Mouse (Mus musculus) heart, embryonic 14.5 days (tissue): ENCODE measurements around the gene Akr1c14. TPM values are rescaled to one million over a fixed set of nuclear protein-coding genes. Genes with fewer than 3 reads are reported as not detected.

Experiments used
- ATAC-seq: fragments of 200-750 bp; cut with Nextera tagmentation; 2 replicates; pipeline ENCODE4 v1.8.0; 2017; ENCODE audit warnings: low read depth, moderate TSS enrichment; ENCODE audit not compliant: insufficient number of reproducible peaks, insufficient read depth, low FRiP score
- H3K27ac ChIP-seq, 2 experiments: fragments of 200-500 bp in 1 of 2; fragments of 300-500 bp in 1 of 2; sonication (generic) in 1 of 2; replicated peaks in 1 of 2; 2 replicates each; pipeline ENCODE4 v1.5.1; 2012 to 2014; ENCODE audit warnings: low read depth in 2 of 2, low read length in 2 of 2, control low read depth in 1 of 2, mild to moderate bottlenecking in 1 of 2, mixed read lengths in 1 of 2; ENCODE audit not compliant: control insufficient read depth in 1 of 2, insufficient read depth in 1 of 2
- H3K27me3 ChIP-seq: fragments of 300-500 bp; sonication (generic); 2 replicates; pipeline ENCODE4 v1.6.1; 2014; ENCODE audit warnings: mild to moderate bottlenecking, low read length, control low read depth; ENCODE audit not compliant: control insufficient read depth, insufficient read depth
- H3K36me3 ChIP-seq: fragments of 300-500 bp; sonication (generic); 2 replicates; pipeline ENCODE4 v1.6.1; 2014; ENCODE audit warnings: mild to moderate bottlenecking, control low read depth, low read length, mixed read lengths; ENCODE audit not compliant: control insufficient read depth, insufficient read depth
- H3K4me1 ChIP-seq, 2 experiments: fragments of 200-500 bp in 1 of 2; fragments of 300-500 bp in 1 of 2; sonication (generic) in 1 of 2; 2 replicates each; pipeline ENCODE4 v1.6.1; 2012 to 2014; ENCODE audit warnings: low read length in 2 of 2, control low read depth in 1 of 2, mixed read lengths in 1 of 2; ENCODE audit not compliant: control insufficient read depth in 2 of 2, insufficient read depth in 2 of 2
- H3K4me2 ChIP-seq: fragments of 300-500 bp; sonication (generic); 2 replicates; pipeline ENCODE4 v1.6.1; 2014; ENCODE audit warnings: mild to moderate bottlenecking, low read length
- H3K4me3 ChIP-seq, 2 experiments: fragments of 200-500 bp in 1 of 2; fragments of 300-500 bp in 1 of 2; sonication (generic) in 1 of 2; 2 replicates each; pipeline ENCODE4 v1.5.1; 2012 to 2014; ENCODE audit warnings: low read length in 2 of 2, mild to moderate bottlenecking in 2 of 2, control low read depth in 1 of 2, low read depth in 1 of 2, moderate library complexity in 1 of 2; ENCODE audit not compliant: control insufficient read depth in 1 of 2, insufficient read depth in 1 of 2
- H3K9ac ChIP-seq: fragments of 300-500 bp; sonication (generic); 2 replicates; pipeline ENCODE4 v1.6.1; 2014; ENCODE audit warnings: mild to moderate bottlenecking, low read length
- H3K9me3 ChIP-seq: fragments of 300-500 bp; sonication (generic); 2 replicates; pipeline ENCODE4 v1.6.1; 2016; ENCODE audit warnings: low read length, control low read depth; ENCODE audit not compliant: control insufficient read depth
- WGBS: fragments of 180-500 bp; shearing (Covaris S2); extraction: QIAGEN DNeasy Blood & Tissue Kit; methylation state at CpG from one replicate; pipeline ENCODE4 v1.1.7; 2014; 5-methylcytosine and 5-hydroxymethylcytosine counted together
- polyA plus RNA-seq: library from polyadenylated mRNA; unstranded; fragments of >200 nt; fragmentation: Nextera tagmentation; extraction: Ambion mirVana; gene quantifications from 2 replicates; pipeline ENCODE4 v1.2.1, GENCODE M21; 2014

The Akr1c14 gene
- polyA plus RNA-seq, 1 experiment from 2014 or later, result 3.1 TPM

DNA sequence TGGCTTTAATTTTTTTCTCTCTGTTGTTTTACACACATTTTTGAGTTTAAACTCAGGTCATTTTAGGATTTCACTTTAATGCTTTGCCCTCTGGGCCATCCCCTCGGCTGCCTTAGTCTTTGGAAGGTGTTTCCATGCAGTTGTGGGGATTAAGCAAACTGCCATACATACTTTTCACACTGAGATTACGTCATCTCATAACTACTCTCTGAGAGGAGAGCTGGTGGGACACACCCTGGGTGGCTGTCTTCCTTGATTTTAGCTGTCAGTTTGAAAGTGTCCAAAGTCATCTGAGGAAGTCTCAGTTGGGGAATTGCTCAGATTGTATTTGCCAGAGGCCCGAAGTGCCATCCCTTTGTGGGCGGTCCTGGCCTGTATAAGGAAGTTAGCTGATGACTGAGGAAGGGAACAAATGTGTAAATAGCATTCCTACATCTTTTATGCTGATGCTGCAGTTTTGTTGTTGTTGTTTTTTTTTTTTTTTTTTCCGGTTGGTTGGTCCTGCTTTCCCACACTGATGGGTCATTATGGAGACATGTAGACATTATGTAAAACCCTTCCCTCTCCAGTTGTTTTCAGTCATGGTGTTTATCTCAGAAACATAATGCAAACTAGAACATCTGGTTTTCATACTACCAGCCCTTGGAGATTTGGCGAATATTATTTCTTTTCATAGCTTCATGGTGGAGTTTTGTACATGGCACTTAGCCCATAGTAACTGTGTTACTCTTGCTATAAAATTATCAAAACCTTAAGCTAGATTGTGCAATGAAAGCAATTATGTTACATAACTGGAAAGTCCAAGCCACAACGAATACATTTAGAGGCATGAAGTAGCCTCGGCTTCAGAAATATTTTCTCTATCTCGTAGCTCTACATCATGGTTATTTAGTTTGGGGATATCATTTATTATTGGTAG lies 28.0 kb downstream of the Akr1c14 start:
- no peaks in the 10 kb centered on the region for H3K9me3 ChIP-seq
- ATAC-seq, result no peak
- no peaks in the 10 kb centered on the region for H3K4me1 ChIP-seq
- H3K36me3 ChIP-seq, result no peaks in the 10 kb centered on the region
- H3K27me3 ChIP-seq, result no peaks in the 10 kb centered on the region
- no peak overlapping the region for H3K27ac ChIP-seq
- no peak overlapping the region for H3K4me3 ChIP-seq
- WGBS, result 75% methylated on average over 9 of the region's 9 CpGs
- no peak overlapping the region for H3K4me2 ChIP-seq
- no peak overlapping the region for H3K9ac ChIP-seq

DNA sequence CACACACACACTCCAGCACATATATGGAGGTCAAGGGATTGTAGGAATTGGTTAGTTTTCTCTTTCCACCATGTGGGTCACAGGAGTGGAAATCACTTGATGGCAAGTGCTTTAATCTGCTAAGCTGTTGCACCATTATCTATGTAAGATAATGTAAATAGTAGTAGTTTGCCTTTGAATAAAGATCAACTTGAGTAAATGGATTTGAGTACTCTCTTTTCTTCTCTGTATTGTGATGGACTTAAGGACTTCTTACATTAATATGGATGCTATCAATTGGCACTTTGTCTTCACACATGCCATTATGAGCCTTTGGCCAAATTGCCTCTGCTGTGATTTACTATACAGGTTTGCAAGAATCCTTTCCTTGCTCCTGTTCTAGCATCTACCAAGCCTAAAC lies 31.1 kb downstream of the Akr1c14 start:
- Histone ChIP-seq H3K27ac (no peak overlapping the region), H3K4me3 (no peak overlapping the region), H3K9me3 (no peaks in the 10 kb centered on the region), H3K36me3 (no peaks in the 10 kb centered on the region), H3K9ac (no peak overlapping the region), H3K27me3 (no peaks in the 10 kb centered on the region), H3K4me1 (no peaks in the 10 kb centered on the region), H3K4me2 (no peak overlapping the region)
- no peak for ATAC-seq

DNA sequence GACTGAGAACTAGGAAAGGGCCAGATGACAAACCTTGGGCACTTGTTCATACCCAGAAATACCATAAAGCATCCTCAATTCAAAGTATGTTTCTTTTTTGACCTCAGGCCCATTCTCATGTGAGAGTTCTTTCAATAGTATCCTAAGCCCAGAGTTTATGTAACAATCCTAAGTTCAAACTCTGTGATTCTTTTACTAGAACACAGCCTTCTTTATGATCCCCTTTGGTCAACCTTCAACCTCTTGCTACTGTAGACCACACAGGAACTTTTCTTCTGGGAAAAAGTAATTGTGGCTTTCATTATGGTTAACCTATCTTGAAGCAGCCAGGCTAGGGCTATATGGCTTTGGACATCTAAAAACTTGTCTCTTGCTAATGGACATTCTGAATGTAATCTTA lies 52.9 kb downstream of the Akr1c14 start:
- Histone ChIP-seq H3K4me2 (no peak overlapping the region), H3K27ac (no peak overlapping the region), H3K4me3 (no peak overlapping the region), H3K9ac (no peak overlapping the region), H3K27me3 (no peaks in the 10 kb centered on the region), H3K36me3 (no peaks in the 10 kb centered on the region), H3K4me1 (no peaks in the 10 kb centered on the region), H3K9me3 (no peaks in the 10 kb centered on the region)
- ATAC-seq, result no peak

DNA sequence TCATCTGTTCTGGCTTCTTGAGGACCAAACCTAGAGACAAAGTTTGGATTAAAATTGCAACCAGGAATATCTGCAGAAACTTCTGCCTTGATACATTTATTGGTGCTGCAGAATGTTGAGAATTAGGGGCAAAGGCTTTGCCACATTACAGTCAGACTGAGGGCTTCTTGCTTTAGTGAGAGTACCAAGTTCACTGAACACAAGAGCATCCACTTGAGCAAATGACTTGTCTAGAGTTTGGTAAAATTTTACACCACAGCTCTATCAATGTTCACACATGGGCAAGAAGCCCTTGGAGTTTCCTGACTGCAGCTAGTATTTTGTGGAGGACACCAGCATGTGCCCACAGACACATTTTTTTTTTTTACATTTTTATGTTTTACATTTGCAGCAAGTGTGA lies 53.9 kb downstream of the Akr1c14 start:
- no peak overlapping the region for H3K4me3 ChIP-seq
- no peak overlapping the region for H3K4me2 ChIP-seq
- no peaks in the 10 kb centered on the region for H3K4me1 ChIP-seq
- no peak for ATAC-seq
- H3K36me3 ChIP-seq, result no peaks in the 10 kb centered on the region
- no peaks in the 10 kb centered on the region for H3K9me3 ChIP-seq
- H3K27me3 ChIP-seq, result no peaks in the 10 kb centered on the region
- no peak overlapping the region for H3K27ac ChIP-seq
- H3K9ac ChIP-seq, result no peak overlapping the region

DNA sequence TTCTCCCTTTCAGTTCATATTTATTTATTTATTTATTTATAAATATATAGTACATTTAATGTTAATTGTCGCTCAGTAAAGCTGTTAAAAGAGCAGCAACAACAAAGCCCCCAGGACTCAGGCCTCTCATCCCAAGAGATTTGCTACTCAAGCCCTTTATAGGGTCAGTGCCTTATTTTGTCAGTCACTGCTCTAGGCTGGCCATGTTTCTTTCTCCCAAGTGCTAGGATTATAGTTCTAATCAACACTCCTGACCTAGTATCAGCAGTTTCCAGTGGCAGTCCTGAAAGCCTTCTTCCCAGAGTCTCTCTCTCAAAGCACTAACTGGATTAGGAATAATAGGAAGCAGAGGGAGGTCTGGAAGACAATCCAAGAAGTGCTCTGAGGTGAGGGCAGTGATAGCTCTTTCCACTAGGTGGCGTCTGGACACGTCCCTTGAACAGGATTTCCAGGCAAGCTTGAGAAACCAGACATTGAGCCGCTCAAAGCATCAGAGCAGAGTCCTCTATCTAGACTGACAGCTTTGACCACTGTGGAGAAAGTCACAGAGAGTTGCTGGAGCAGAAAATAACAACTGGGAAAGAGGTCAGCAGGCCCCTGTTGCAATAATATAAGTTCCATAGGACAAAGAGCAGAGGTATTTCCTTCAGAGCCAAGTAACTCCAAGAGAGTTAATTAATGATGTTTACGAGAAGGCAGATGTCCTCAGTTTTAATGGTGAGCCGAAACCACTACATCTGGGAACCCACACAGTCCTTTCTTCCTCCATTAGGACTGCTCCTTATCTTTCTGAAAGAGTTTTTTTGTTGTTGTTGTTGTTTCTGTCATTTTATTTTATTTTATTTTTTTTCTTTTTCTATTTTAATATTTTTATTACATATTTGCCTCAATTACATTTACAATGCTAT lies 61.7 kb downstream of the Akr1c14 start:
- H3K9me3 ChIP-seq, result no peaks in the 10 kb centered on the region
- no peak for ATAC-seq
- no peaks in the 10 kb centered on the region for H3K27me3 ChIP-seq
- no peak overlapping the region for H3K4me2 ChIP-seq
- no peaks in the 10 kb centered on the region for H3K36me3 ChIP-seq
- H3K9ac ChIP-seq, result no peak overlapping the region
- H3K4me3 ChIP-seq, result no peak overlapping the region
- 34% methylated on average over 6 of the region's 6 CpGs for WGBS
- H3K27ac ChIP-seq, result no peak overlapping the region
- H3K4me1 ChIP-seq, result no peaks in the 10 kb centered on the region

DNA sequence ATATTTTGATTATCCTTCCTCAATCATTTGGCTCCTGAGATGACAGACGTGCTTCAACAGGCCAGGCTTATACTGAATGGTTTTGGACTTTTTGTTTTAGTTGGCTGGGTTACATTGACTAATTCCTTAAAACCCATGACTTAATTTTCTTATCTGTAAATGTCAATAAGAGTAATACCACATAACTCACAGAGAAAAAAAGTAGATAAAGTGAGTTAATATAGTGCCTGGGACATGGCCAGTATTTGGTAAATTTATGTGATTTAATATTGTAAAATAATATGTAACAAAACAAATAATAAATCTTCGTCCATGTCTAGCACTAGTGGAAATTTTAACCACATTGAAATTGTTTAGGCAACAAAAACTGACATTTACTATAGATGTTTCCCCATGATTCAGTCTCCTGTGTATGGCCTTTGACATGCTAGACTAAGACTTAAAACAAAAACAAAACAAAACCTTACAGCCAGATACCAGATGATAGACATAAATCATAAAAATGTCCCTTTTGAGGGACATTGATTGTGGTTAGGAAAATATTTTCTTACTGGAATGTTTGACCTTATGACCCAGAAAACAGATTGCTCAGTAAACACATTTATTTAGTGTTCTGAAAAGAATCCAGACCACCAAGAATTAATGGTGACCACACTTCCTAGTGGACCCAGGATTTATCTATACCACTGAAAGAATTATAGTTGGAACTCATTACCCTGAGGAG lies 70.5 kb downstream of the Akr1c14 start:
- Histone ChIP-seq H3K27me3 (no peaks in the 10 kb centered on the region), H3K4me1 (no peaks in the 10 kb centered on the region), H3K36me3 (no peaks in the 10 kb centered on the region), H3K4me2 (no peak overlapping the region), H3K27ac (no peak overlapping the region), H3K9me3 (no peaks in the 10 kb centered on the region), H3K9ac (no peak overlapping the region), H3K4me3 (no peak overlapping the region)
- no peak for ATAC-seq
- WGBS, result 57% methylated on average over 2 of the region's 2 CpGs

DNA sequence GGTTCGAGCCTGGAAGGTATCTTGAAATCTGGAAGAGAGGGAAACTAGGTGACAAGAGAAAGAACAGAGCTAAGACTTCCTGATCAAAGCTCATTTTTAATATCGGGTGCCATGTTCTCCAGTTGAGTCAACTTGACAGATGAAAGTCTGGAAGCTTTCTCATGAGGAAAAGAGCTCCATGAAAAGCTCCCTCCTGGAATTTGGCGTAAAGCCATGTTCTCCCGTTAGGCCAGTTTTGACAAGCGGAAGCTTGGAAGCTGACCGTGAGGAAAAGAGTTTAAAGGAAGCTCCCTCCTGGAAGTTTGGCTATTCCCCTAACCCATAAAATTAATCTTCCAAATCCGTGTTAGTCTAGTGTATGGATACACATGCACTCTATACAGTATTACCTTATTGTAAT lies 74.3 kb downstream of the Akr1c14 start:
- Histone ChIP-seq H3K4me2 (no peak overlapping the region), H3K36me3 (no peaks in the 10 kb centered on the region), H3K4me1 (no peaks in the 10 kb centered on the region), H3K27ac (no peak overlapping the region), H3K9ac (no peak overlapping the region), H3K27me3 (no peaks in the 10 kb centered on the region), H3K4me3 (no peak overlapping the region), H3K9me3 (no peaks in the 10 kb centered on the region)
- ATAC-seq, result no peak
- WGBS, result 68% methylated on average over 7 of the region's 7 CpGs
